Mouse (Mus musculus): Measurements from ENCODE around the gene Gm14180. TPM values are rescaled to one million over a fixed set of nuclear protein-coding genes. Genes with fewer than 3 reads are reported as not detected.
"Not testable (repeated sequence)": the region's sequence is repeated elsewhere in the genome, so short reads cannot be mapped to it uniquely, and the experiment has no call there.

Gm14180 gene
- not detected in 2 replicates for polyA plus RNA-seq (2014; fragmentation: Nextera tagmentation; extraction: Ambion mirVana)

GRCm38 (mm10) chr11:99734190-99734589 is at the start of gene Gm14180:
Gene Gm14180 (minus strand): TSS chr11:99734290.
- no peak within 1 kb of the TSS for H3K4me3 ChIP-seq (ENCODE audit: low read depth, low read length)
- no peak for ATAC-seq (replicated peaks; ENCODE audit: insufficient number of reproducible peaks, low FRiP score, low TSS enrichment)
- WGBS (ENCODE audit: insufficient replicate concordance), result 67% methylated on average over 2 of the region's 2 CpGs

GRCm38 (mm10) chr11:99780604-99781003 is 46.5 kb upstream of the Gm14180 start, which contains the start of gene Krtap4-8:
Gene Krtap4-8 (minus strand): TSS chr11:99780704.
- ATAC-seq (replicated peaks; ENCODE audit: insufficient number of reproducible peaks, low FRiP score, low TSS enrichment), result no peak
- Histone ChIP-seq H3K9me3 (replicated peaks; ENCODE audit: control insufficient read depth, low read length) (no peaks in the 10 kb centered on the region), H3K4me1 (ENCODE audit: control insufficient read depth, insufficient read depth, low read length) (no peaks in the 10 kb centered on the region), H3K4me2 (no peak within 1 kb of the TSS), H3K36me3 (ENCODE audit: control insufficient read depth, insufficient read depth, low read length) (no peaks in the 10 kb centered on the region), H3K4me3 (ENCODE audit: low read depth, low read length) (no peak within 1 kb of the TSS), H3K27me3 (ENCODE audit: control insufficient read depth, insufficient read depth, low read length) (no peaks in the 10 kb centered on the region), H3K9ac (ENCODE audit: low read depth, low read length) (no peak within 1 kb of the TSS), H3K27ac (ENCODE audit: low read depth, low read length) (no peak within 1 kb of the TSS)
- 93% methylated on average over 2 of the region's 2 CpGs for WGBS (ENCODE audit: insufficient replicate concordance)

More at GRCm38 (mm10) chr11:99734190-99734589, at the start of gene Gm14180:
- no peaks in the 10 kb centered on the region for H3K27me3 ChIP-seq (ENCODE audit: control insufficient read depth, insufficient read depth, low read length)
- no peak within 1 kb of the TSS for H3K27ac ChIP-seq (ENCODE audit: low read depth, low read length)
- H3K36me3 ChIP-seq (ENCODE audit: control insufficient read depth, insufficient read depth, low read length), result no peaks in the 10 kb centered on the region
- no peaks in the 10 kb centered on the region for H3K4me1 ChIP-seq (ENCODE audit: control insufficient read depth, insufficient read depth, low read length)
- no peak within 1 kb of the TSS for H3K4me2 ChIP-seq
- H3K9ac ChIP-seq (ENCODE audit: low read depth, low read length), result no peak within 1 kb of the TSS
- H3K9me3 ChIP-seq (replicated peaks; ENCODE audit: control insufficient read depth, low read length), result no peaks in the 10 kb centered on the region

GRCm38 (mm10) chr11:99778401-99778800 is 44.3 kb upstream of the Gm14180 start:
- Histone ChIP-seq H3K27ac (ENCODE audit: low read depth, low read length) (no peak overlapping the region), H3K9ac (ENCODE audit: low read depth, low read length) (no peak overlapping the region), H3K4me1 (ENCODE audit: control insufficient read depth, insufficient read depth, low read length) (no peaks in the 10 kb centered on the region), H3K4me3 (ENCODE audit: low read depth, low read length) (no peak overlapping the region), H3K9me3 (replicated peaks; ENCODE audit: control insufficient read depth, low read length) (no peaks in the 10 kb centered on the region), H3K27me3 (ENCODE audit: control insufficient read depth, insufficient read depth, low read length) (no peaks in the 10 kb centered on the region), H3K4me2 (no peak overlapping the region), H3K36me3 (ENCODE audit: control insufficient read depth, insufficient read depth, low read length) (no peaks in the 10 kb centered on the region)
- no peak for ATAC-seq (replicated peaks; ENCODE audit: insufficient number of reproducible peaks, low FRiP score, low TSS enrichment)
- 74% methylated on average over 7 of the region's 7 CpGs for WGBS (ENCODE audit: insufficient replicate concordance)

- not testable (repeated sequence) for H3K4me3 ChIP-seq (ENCODE audit: low read depth, low read length); H3K36me3 ChIP-seq (ENCODE audit: control insufficient read depth, insufficient read depth, low read length); H3K4me1 ChIP-seq (ENCODE audit: control insufficient read depth, insufficient read depth, low read length); ATAC-seq (replicated peaks; ENCODE audit: insufficient number of reproducible peaks, low FRiP score, low TSS enrichment); H3K4me2 ChIP-seq; H3K9me3 ChIP-seq (replicated peaks; ENCODE audit: control insufficient read depth, low read length); H3K27ac ChIP-seq (ENCODE audit: low read depth, low read length); H3K27me3 ChIP-seq (ENCODE audit: control insufficient read depth, insufficient read depth, low read length); H3K9ac ChIP-seq (ENCODE audit: low read depth, low read length)
Observed at GRCm38 (mm10) chr11:99772813-99773212, 38.7 kb upstream of the Gm14180 start, which contains the start of gene Gm11595. Gene Gm11595 (minus strand): TSS chr11:99772913.

- Histone ChIP-seq H3K36me3 (ENCODE audit: control insufficient read depth, insufficient read depth, low read length) (no peaks in the 10 kb centered on the region), H3K4me2 (no peak overlapping the region), H3K9me3 (replicated peaks; ENCODE audit: control insufficient read depth, low read length) (no peaks in the 10 kb centered on the region), H3K27ac (ENCODE audit: low read depth, low read length) (no peak overlapping the region), H3K27me3 (ENCODE audit: control insufficient read depth, insufficient read depth, low read length) (no peaks in the 10 kb centered on the region), H3K9ac (ENCODE audit: low read depth, low read length) (no peak overlapping the region), H3K4me3 (ENCODE audit: low read depth, low read length) (no peak overlapping the region), H3K4me1 (ENCODE audit: control insufficient read depth, insufficient read depth, low read length) (no peaks in the 10 kb centered on the region)
- ATAC-seq (replicated peaks; ENCODE audit: insufficient number of reproducible peaks, low FRiP score, low TSS enrichment), result no peak
- WGBS (ENCODE audit: insufficient replicate concordance), result 65% methylated on average over 2 of the region's 2 CpGs
Observed at GRCm38 (mm10) chr11:99768410-99768809, 34.3 kb upstream of the Gm14180 start.

GRCm38 (mm10) chr11:99758877-99759276 is 24.8 kb upstream of the Gm14180 start:
- no peak for ATAC-seq (replicated peaks; ENCODE audit: insufficient number of reproducible peaks, low FRiP score, low TSS enrichment)
- Histone ChIP-seq H3K27ac (ENCODE audit: low read depth, low read length) (no peak overlapping the region), H3K9me3 (replicated peaks; ENCODE audit: control insufficient read depth, low read length) (no peaks in the 10 kb centered on the region), H3K9ac (ENCODE audit: low read depth, low read length) (no peak overlapping the region), H3K27me3 (ENCODE audit: control insufficient read depth, insufficient read depth, low read length) (no peaks in the 10 kb centered on the region), H3K36me3 (ENCODE audit: control insufficient read depth, insufficient read depth, low read length) (no peaks in the 10 kb centered on the region), H3K4me1 (ENCODE audit: control insufficient read depth, insufficient read depth, low read length) (no peaks in the 10 kb centered on the region), H3K4me2 (no peak overlapping the region), H3K4me3 (ENCODE audit: low read depth, low read length) (no peak overlapping the region)
- WGBS (ENCODE audit: insufficient replicate concordance), result 77% methylated on average over 1 of the region's 1 CpGs

GRCm38 (mm10) chr11:99743985-99744384 is 9.9 kb upstream of the Gm14180 start:
- Histone ChIP-seq H3K27me3 (ENCODE audit: control insufficient read depth, insufficient read depth, low read length) (no peaks in the 10 kb centered on the region), H3K4me3 (ENCODE audit: low read depth, low read length) (no peak overlapping the region), H3K36me3 (ENCODE audit: control insufficient read depth, insufficient read depth, low read length) (no peaks in the 10 kb centered on the region), H3K9me3 (replicated peaks; ENCODE audit: control insufficient read depth, low read length) (no peaks in the 10 kb centered on the region), H3K27ac (ENCODE audit: low read depth, low read length) (no peak overlapping the region), H3K4me1 (ENCODE audit: control insufficient read depth, insufficient read depth, low read length) (no peaks in the 10 kb centered on the region), H3K4me2 (no peak overlapping the region), H3K9ac (ENCODE audit: low read depth, low read length) (no peak overlapping the region)
- ATAC-seq (replicated peaks; ENCODE audit: insufficient number of reproducible peaks, low FRiP score, low TSS enrichment), result no peak
- 81% methylated on average over 3 of the region's 3 CpGs for WGBS (ENCODE audit: insufficient replicate concordance)

- 60% methylated on average over 2 of the region's 2 CpGs for WGBS (ENCODE audit: insufficient replicate concordance)
Observed at GRCm38 (mm10) chr11:99724061-99724460, 10.0 kb downstream of the Gm14180 start.

GRCm38 (mm10) chr11:99718759-99719158 is 15.3 kb downstream of the Gm14180 start:
- no peak for ATAC-seq (replicated peaks; ENCODE audit: insufficient number of reproducible peaks, low FRiP score, low TSS enrichment)
- WGBS (ENCODE audit: insufficient replicate concordance), result 91% methylated on average over 1 of the region's 1 CpGs

More at GRCm38 (mm10) chr11:99724061-99724460, 10.0 kb downstream of the Gm14180 start:
- Histone ChIP-seq H3K36me3 (ENCODE audit: control insufficient read depth, insufficient read depth, low read length) (no peaks in the 10 kb centered on the region), H3K27ac (ENCODE audit: low read depth, low read length) (no peak overlapping the region), H3K4me3 (ENCODE audit: low read depth, low read length) (no peak overlapping the region), H3K4me2 (no peak overlapping the region), H3K27me3 (ENCODE audit: control insufficient read depth, insufficient read depth, low read length) (no peaks in the 10 kb centered on the region), H3K9me3 (replicated peaks; ENCODE audit: control insufficient read depth, low read length) (no peaks in the 10 kb centered on the region), H3K4me1 (ENCODE audit: control insufficient read depth, insufficient read depth, low read length) (no peaks in the 10 kb centered on the region), H3K9ac (ENCODE audit: low read depth, low read length) (no peak overlapping the region)
- ATAC-seq (replicated peaks; ENCODE audit: insufficient number of reproducible peaks, low FRiP score, low TSS enrichment), result no peak

More at GRCm38 (mm10) chr11:99718759-99719158, 15.3 kb downstream of the Gm14180 start:
- no peaks in the 10 kb centered on the region for H3K9me3 ChIP-seq (replicated peaks; ENCODE audit: control insufficient read depth, low read length)
- no peak overlapping the region for H3K27ac ChIP-seq (ENCODE audit: low read depth, low read length)
- H3K4me2 ChIP-seq, result no peak overlapping the region
- no peaks in the 10 kb centered on the region for H3K27me3 ChIP-seq (ENCODE audit: control insufficient read depth, insufficient read depth, low read length)
- no peaks in the 10 kb centered on the region for H3K36me3 ChIP-seq (ENCODE audit: control insufficient read depth, insufficient read depth, low read length)
- H3K4me3 ChIP-seq (ENCODE audit: low read depth, low read length), result no peak overlapping the region
- no peak overlapping the region for H3K9ac ChIP-seq (ENCODE audit: low read depth, low read length)
- H3K4me1 ChIP-seq (ENCODE audit: control insufficient read depth, insufficient read depth, low read length), result no peaks in the 10 kb centered on the region
